Mouse (Mus musculus) G1E (cell line): ENCODE measurements around the gene Chchd10. TPM values are rescaled to one million over a fixed set of nuclear protein-coding genes. Genes with fewer than 3 reads are reported as not detected.
A peak's percentile ranks its signal among the peaks of the same experiment; 100 is the strongest.
"Not testable (repeated sequence)": the region's sequence is repeated elsewhere in the genome, so short reads cannot be mapped to it uniquely, and the experiment has no call there.

Source experiments
- ATAC-seq: 2 replicates; pipeline ENCODE4 v1.8.0; 2016; ENCODE audit warnings: mild to moderate bottlenecking; ENCODE audit not compliant: insufficient number of reproducible peaks, poor library complexity, low FRiP score, severe bottlenecking; ENCODE audit errors: extremely low read depth
- DNase-seq: peaks from one replicate; pipeline ENCODE4 v3.0.0; 2012; ENCODE audit warnings: low spot score
- H3K27me3 ChIP-seq: 2 replicates; pipeline ENCODE4 v1.6.1; 2012; ENCODE audit warnings: mild to moderate bottlenecking, low read length, inconsistent platforms; ENCODE audit not compliant: insufficient read depth
- H3K36me3 ChIP-seq: replicated peaks from 2 replicates; pipeline ENCODE3; 2012; ENCODE audit warnings: mild to moderate bottlenecking, inconsistent platforms
- H3K4me1 ChIP-seq: 2 replicates; pipeline ENCODE4 v1.6.1; 2012; ENCODE audit warnings: low read depth, low read length, inconsistent platforms, mixed read lengths; ENCODE audit not compliant: insufficient read depth
- H3K4me3 ChIP-seq: 2 replicates; pipeline ENCODE4 v1.5.1; 2012; ENCODE audit warnings: low read depth, mild to moderate bottlenecking, inconsistent platforms, low read length, moderate library complexity, mixed read lengths
- H3K9me3 ChIP-seq: replicated peaks from 2 replicates; pipeline ENCODE4 v1.6.1; 2012; ENCODE audit warnings: inconsistent platforms
- CTCF ChIP-seq: IDR thresholded peaks from 2 replicates; pipeline ENCODE4 v1.5.1; 2012; ENCODE audit warnings: low read depth, low read length, inconsistent platforms, mixed read lengths
- GATA1 ChIP-seq: IDR thresholded peaks from 2 replicates; pipeline ENCODE4 v1.6.1; 2012; ENCODE audit warnings: borderline replicate concordance, low read length, inconsistent platforms, mixed read lengths
- GATA2 ChIP-seq: IDR thresholded peaks from 2 replicates; pipeline ENCODE4 v1.6.1; 2012; ENCODE audit warnings: low read depth, low read length, inconsistent platforms, borderline replicate concordance
- POLR2AphosphoS5 ChIP-seq: IDR thresholded peaks from 2 replicates; pipeline ENCODE4 v1.6.1; 2012; ENCODE audit warnings: low read depth, low read length, inconsistent platforms; ENCODE audit not compliant: insufficient replicate concordance
- TAL1 ChIP-seq: conservative IDR thresholded peaks from 2 replicates; pipeline ENCODE4 v1.6.1; 2012; ENCODE audit warnings: low read depth, low read length, inconsistent platforms, mixed read lengths
- polyA plus RNA-seq: library from polyadenylated mRNA; stranded (reverse); fragments of >175 nt; gene quantifications from 2 replicates; pipeline ENCODE4 v1.2.3, GENCODE M21; 2012
- total RNA-seq, 2 experiments: library from RNA; stranded (forward) in 1 of 2; stranded (reverse) in 1 of 2; fragments of 200-1000 nt in 1 of 2; fragments of >200 nt in 1 of 2; fragmentation: Nextera tagmentation in 1 of 2; gene quantifications; 2 replicates each; pipeline ENCODE4 v1.2.3; 2014 to 2017

Gene Chchd10
- total RNA-seq (2014; fragmentation: Nextera tagmentation) (135 and 169 TPM in 2 replicates), total RNA-seq (2017) (96.3 and 127 TPM in 2 replicates), polyA plus RNA-seq (376 and 450 TPM in 2 replicates)

DNA sequence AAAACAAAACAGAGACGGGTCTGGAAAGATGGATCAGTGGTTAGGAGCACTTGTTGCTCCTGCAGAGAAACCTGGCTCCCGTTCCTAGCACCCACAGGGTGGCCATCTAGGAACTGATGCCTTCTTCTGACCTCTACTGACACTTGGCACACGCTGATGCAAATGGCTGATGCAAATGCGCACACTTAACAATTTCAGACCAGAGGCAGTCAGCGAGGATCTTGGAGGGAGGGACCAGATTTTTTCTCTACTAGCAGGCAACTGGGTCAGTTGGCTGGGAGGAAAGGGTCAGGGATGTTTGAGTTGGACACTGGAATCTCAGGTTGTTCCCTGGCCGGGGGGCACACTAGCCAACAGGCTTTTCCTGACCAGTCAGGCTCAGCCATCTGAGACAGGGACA is at the start of gene Chchd10:
Gene Chchd10 (plus strand): TSS at position 240 of the 400 bp plus-strand sequence.
- Histone ChIP-seq H3K9me3 (no peaks in the 10 kb centered on the region), H3K4me1 (peaks cover 44% of the 10 kb centered on the region), H3K27me3 (peaks cover 52% of the 10 kb centered on the region), H3K4me3 (peak within 1 kb of the TSS; percentile 69; the same call in 1 of the 2 replicates), H3K36me3 (peaks cover 10% of the 10 kb centered on the region)
- TF ChIP-seq POLR2AphosphoS5: no peak
- no peak for TF ChIP-seq CTCF
- TF ChIP-seq TAL1: no peak
- no peak for TF ChIP-seq GATA1
- TF ChIP-seq GATA2: no peak
- no peak for DNase-seq
- no peak for ATAC-seq

DNA sequence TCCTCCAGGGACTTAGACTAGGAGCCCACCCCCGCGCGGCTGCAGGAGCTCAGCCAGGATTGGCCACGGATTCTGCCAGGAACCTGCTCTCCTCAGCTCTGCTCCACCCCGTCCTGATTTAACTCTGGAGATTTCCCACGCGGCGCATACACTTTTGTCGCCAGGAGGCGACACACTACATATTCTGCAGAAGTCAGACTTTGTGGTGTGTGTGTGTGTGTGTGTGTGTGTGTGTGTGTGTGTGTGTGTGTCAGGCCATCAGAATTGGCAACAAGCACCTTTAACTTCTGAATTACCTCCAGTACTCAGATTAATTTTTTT is 49.7 kb upstream of the Chchd10 start:
- Histone ChIP-seq H3K4me1 (no peaks in the 10 kb centered on the region), H3K4me3 (no peak overlapping the region), H3K27me3 (peaks cover 41% of the 10 kb centered on the region), H3K9me3 (no peaks in the 10 kb centered on the region), H3K36me3 (no peaks in the 10 kb centered on the region)
- DNase-seq (no peak), ATAC-seq (no peak)
- TF ChIP-seq TAL1 (no peak), GATA2 (no peak), CTCF (no peak), POLR2AphosphoS5 (no peak), GATA1 (no peak)

DNA sequence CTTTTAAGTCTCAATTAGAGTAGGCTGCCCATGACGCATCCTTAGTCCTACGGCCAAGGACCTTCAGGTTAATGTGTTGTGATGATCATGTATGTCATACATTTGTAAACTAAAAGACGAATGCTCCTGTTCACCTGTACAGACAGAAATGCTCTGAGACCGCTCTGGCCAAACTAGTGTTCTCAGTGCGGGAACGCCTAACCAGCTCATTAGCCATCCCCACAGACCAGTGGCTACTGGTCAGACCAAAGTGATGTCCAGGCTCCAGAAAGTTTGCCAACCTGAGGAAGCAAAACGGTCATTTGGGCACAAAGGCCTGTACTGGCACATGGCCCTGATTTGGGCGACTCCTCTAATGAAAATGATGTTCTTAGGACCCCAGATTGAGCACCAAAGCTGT is 48.2 kb upstream of the Chchd10 start:
- Histone ChIP-seq H3K27me3 (peaks cover 49% of the 10 kb centered on the region), H3K4me1 (no peaks in the 10 kb centered on the region), H3K4me3 (no peak overlapping the region), H3K36me3 (no peaks in the 10 kb centered on the region), H3K9me3 (no peaks in the 10 kb centered on the region)
- no peak for TF ChIP-seq POLR2AphosphoS5
- TF ChIP-seq GATA2: no peak
- TF ChIP-seq TAL1: no peak
- TF ChIP-seq GATA1: no peak
- no peak for TF ChIP-seq CTCF
- ATAC-seq (no peak), DNase-seq (no peak)

DNA sequence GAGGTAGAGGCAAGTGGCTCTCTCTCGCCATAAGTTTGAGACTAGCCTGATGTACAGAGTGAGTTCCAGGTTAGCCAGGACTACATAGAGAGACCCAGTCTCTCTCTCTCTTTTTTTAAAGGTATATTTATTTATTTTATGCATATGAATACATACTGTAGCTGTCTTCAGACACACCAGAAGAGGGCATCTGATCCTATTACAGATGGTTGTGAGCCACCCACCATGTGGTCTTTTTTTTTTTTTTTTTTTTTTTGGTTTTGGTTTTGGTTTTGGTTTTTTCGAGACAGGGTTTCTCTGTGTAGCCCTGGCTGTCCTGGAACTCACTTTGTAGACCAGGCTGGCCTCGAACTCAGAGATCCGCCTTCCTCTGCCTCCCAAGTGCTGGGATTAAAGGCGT is 45.4 kb upstream of the Chchd10 start:
- not testable (repeated sequence) for H3K9me3 ChIP-seq, H3K4me3 ChIP-seq, H3K4me1 ChIP-seq, DNase-seq, H3K36me3 ChIP-seq, ATAC-seq
- peaks cover 32% of the 10 kb centered on the region for H3K27me3 ChIP-seq

DNA sequence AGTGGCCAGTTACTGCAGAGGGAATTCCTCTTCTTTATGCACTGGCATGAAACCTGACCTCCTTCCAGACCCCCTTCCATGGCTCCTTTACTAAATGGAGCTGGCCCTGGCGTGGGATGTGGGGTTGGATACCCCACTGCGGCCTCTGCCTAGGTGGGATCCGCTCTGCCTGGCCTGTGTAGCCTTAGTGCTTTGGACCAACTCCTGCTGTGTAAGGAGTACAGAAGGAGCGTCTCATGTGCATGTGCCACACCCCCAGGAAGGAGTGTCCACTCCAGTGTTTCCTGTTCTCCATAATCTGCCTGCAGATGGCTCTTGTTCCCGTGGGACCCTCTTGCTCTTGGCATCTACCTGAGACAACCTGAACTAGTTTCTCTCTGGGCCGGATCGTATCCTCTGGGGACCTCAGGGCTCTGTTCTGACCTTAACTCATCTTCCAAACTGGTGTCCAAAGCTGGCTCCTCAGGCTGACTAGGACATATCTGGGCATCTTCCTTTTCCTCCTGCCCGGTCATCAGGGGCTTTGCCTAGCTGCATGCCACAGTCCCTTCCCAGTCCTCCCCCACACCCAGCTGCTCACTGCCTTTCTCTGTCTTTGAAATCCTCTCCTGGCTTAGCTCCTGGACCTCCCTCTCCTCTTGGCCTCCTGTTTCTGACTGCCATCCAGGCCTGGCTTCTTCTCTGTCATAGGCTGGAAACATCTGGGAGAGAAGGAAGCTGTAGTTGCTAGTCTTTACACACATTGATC is 43.4 kb upstream of the Chchd10 start:
- TF ChIP-seq GATA1 (no peak), POLR2AphosphoS5 (no peak), GATA2 (no peak), CTCF (no peak), TAL1 (no peak)
- no peak for ATAC-seq
- no peaks in the 10 kb centered on the region; the same call in none of the 2 replicates for H3K9me3 ChIP-seq
- H3K36me3 ChIP-seq: peaks cover 20% of the 10 kb centered on the region
- H3K4me3 ChIP-seq: no peak overlapping the region
- peaks cover 25% of the 10 kb centered on the region for H3K27me3 ChIP-seq
- H3K4me1 ChIP-seq: peaks cover 4% of the 10 kb centered on the region; the same call in 1 of the 2 replicates
- DNase-seq: no peak

DNA sequence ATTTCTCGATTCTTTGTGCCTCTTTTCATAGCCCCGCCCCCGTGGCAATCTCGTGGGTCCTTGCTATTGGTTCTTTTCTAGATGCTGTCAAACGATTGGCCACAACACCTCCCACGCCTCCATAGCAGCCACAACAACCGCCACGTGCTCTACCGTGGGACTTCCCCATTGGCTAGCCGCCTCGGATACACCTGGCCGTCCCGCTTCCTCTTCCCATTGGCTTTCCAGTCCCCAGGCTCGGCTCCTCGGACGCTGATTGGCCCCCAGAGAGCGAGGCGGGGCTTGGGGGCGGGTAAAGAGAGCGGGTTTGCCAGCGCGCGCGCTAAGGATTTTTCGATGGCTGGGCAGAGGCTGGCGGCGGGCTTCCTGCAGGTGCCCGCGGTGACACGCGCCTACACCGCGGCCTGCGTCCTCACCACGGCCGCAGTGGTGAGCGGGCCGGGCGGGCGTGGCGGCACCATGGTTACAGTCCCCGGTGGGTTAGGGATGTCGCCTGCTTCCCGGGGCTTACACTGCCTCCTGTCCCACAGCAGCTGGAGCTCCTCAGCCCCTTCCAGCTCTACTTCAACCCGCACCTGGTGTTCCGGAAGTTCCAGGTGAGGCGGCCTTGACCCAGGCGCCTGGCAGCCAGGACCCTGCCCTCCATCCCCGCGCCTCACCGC is 39.7 kb upstream of the Chchd10 start, which contains the start of gene Derl3:
Gene Derl3 (plus strand): TSS at position 325 of the 662 bp plus-strand sequence.
- Histone ChIP-seq H3K9me3 (no peaks in the 10 kb centered on the region; the same call in none of the 2 replicates), H3K36me3 (peaks cover 56% of the 10 kb centered on the region), H3K27me3 (peaks cover 8% of the 10 kb centered on the region), H3K4me3 (peak within 1 kb of the TSS; percentile 42; the same call in 1 of the 2 replicates), H3K4me1 (peaks cover 4% of the 10 kb centered on the region; the same call in 1 of the 2 replicates)
- TF ChIP-seq CTCF (no peak), TAL1 (no peak)
- ATAC-seq: peak; percentile 87
- DNase-seq: peak; percentile 61

DNA sequence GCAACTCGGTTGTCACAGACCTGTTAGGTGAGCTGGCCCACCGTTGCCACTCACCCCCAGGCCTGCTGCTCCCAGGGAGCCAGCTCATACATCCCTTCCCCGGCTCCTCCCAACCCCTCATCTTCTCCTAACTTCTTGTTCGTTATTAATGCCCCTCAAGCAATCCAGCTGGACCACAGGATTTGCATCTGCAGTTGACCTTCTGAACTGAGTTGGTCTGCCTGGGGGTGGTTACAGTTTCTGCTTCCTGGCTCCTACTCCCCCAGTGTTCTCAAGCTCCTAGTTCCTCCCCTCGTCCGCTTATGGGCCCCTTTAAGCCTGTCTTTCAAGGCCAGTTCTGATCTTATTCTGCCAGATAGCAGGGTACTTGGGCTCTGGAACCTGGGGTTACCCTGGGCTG is 38.3 kb upstream of the Chchd10 start:
- no peak for ATAC-seq

More for the DNA sequence above, 38.3 kb upstream of the Chchd10 start:
- Histone ChIP-seq H3K36me3 (peaks cover 70% of the 10 kb centered on the region), H3K27me3 (no peaks in the 10 kb centered on the region), H3K9me3 (no peaks in the 10 kb centered on the region; the same call in none of the 2 replicates), H3K4me1 (peaks cover 9% of the 10 kb centered on the region), H3K4me3 (no peak overlapping the region)
- TF ChIP-seq TAL1: no peak
- no peak for TF ChIP-seq GATA1
- TF ChIP-seq CTCF: no peak
- TF ChIP-seq POLR2AphosphoS5: no peak
- TF ChIP-seq GATA2: no peak
- DNase-seq: no peak
